Mouse (Mus musculus): ENCODE data around the gene Spag17. TPM values are rescaled to one million over a fixed set of nuclear protein-coding genes. Genes with fewer than 3 reads are reported as not detected.

Gene Spag17
- not detected for polyA plus RNA-seq (2014; fragmentation: Illumina TruSeq; extraction: RNeasy Lipid Tissue Mini Kit (QIAGEN cat#74804); ENCODE audit: low read depth, low replicate concordance)

DNA sequence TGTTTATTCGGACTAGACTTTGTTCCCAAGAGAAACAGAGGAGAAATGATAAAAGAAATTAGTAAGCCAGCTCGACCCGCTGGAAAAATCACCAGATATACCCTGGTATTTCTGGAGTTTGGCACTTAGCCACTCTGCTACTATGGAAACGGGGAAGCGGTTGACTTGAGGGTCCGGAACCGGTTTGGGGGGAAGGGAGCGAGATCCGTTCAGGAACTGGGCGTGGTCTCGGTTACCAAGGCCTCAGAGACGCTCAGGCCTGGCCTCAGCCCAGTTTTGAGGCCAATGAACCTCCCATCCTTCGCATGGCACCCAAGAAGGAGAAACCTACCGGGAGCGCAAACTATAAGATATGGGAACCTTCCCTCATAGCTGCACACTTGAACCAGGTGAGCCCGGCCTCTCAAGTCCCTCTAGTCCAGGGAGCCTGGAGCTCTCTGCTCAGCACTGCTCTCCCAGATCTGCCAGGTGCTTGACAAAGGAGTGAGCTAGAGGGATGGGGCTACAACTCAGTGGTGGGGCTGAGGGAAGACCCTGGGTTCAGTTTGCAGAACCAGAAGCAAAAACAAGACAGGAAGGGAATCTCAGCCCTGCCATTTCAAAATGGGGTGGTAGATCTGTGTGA, at the start of gene Spag17:
Gene Spag17, plus strand, starts transcription at position 220 of the 625 bp plus-strand sequence.

GRCm38 (mm10) chr3:100162315-100163105, 277.3 kb downstream of the Spag17 start, which contains the start of the genes Gdap2 and Wdr3:
Gdap2 (plus strand) TSS chr3:100162381.
Wdr3 (minus strand) TSS chr3:100162407.

